Mouse (Mus musculus) cortical plate, adult 2 months (tissue): ENCODE data around the gene Wbp1.
A peak's percentile ranks its signal among the peaks of the same experiment; 100 is the strongest.

Source experiments
- CTCF ChIP-seq: fragments of 200-500 bp; IDR thresholded peaks from 2 replicates; pipeline ENCODE4 v1.5.1; 2011; ENCODE audit warnings: mild to moderate bottlenecking, control low read depth, low read length; ENCODE audit not compliant: insufficient read depth; ENCODE audit errors: extremely low read depth
- POLR2A ChIP-seq: fragments of 200-500 bp; IDR thresholded peaks from 2 replicates; pipeline ENCODE4 v1.6.1; 2011; ENCODE audit warnings: mild to moderate bottlenecking, low read length, control low read depth; ENCODE audit not compliant: insufficient read depth; ENCODE audit errors: extremely low read depth

DNA sequence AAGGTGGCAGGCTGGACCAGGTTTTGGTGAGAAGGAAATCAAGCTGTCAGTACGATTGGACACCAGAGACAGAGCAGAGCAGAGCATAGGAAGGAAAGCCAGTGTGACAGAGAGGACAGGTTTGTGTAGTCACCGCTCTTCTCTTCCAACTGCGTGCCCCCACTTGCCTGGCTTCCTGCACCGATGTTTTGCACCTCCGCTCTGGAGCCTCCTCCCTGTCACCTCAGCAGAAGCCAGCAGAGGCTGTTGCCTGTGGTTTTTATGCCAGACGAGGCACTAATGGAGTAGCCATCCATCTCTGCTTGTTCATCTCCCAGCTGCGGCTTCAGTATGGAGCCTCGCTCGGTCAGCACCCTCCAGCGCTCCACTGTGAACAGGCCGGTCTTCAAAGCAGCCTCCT lies 21.5 kb upstream of the Wbp1 start:
- TF ChIP-seq CTCF = no peak
- TF ChIP-seq POLR2A = peak; percentile 46; the same call in 1 of the 2 replicates
